Mouse (Mus musculus): ENCODE results near the gene Ppp1r16b.

The Ppp1r16b gene

GRCm38 (mm10) chr2:158692191-158692590 lies 27.0 kb downstream of the Ppp1r16b start:
- DNase-seq, result no peak

DNA sequence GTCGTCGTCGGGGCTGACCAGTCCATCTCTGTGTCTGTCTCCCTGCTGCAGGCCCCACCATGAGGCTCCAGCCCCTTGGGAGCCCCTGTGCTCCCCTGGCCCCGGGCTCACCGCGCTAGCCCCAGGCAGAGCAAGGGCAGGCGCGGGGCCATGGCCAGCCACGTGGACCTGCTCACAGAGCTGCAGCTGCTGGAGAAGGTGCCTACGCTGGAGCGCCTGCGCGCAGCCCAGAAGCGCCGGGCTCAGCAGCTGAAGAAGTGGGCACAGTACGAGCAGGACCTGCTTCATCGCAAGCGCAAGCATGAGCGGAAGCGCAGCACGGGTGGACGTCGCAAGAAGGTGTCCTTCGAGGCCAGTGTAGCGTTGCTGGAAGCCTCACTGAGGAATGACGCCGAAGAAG lies 30.6 kb downstream of the Ppp1r16b start:
- DNase-seq, result no peak

DNA sequence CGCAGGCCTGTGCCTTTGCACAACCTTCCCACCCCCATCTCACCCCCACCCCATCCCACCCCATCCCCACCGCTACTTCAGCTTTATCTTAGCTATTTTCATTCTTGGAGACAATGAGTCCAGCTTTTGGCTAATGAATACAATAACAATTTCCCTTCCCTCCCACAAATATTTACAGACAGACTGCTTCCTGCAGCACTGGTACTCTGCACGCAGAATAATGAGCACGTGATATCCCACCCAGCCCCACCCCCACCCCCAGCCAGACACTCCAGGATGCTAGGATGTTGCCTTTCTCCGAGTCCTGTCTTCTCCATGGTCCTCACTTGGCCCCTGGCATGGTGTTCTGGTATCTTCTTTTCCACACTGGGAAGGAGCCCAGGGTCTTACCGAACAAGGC lies 31.3 kb downstream of the Ppp1r16b start:
- DNase-seq, result no peak

GRCm38 (mm10) chr2:158699908-158700307 lies 34.7 kb downstream of the Ppp1r16b start:
- DNase-seq, result peak; percentile 33 to 67

DNA sequence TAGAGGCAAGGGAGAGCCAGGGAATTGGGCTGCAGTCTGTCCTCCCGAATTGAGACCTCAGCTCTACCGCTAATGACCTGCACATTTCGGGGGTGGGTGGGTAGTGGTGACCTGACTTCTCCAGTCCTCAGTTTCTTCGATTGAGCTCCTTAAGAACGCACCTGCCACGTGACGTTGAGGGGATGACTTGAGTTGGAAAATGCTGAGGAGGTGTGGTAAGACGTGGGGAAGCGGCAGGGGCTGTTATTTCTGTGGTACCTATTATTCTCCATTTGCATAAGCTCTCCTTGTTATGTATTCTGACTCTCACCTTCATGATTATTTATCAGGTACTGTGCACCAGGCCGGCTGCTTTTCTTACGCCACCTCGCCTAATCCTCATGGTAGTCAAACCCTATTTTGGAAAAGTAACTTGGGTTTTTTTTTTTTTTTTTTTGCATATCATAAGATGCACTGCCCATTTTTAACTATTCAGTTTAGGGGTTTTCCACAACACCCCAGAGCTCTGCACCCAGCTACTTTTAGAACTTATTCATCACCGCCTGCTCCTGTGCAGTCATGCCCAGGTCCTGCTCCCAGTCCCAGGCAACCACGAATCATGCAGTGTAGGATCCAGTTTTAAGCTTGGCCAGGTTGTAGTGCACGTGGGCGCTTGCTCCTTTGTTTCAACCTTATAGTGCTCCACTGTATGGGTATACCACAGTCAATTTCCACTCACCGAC lies 35.5 kb downstream of the Ppp1r16b start:
- DNase-seq, result no peak

GRCm38 (mm10) chr2:158701505-158701904 lies 36.3 kb downstream of the Ppp1r16b start:
- DNase-seq, result no peak

DNA sequence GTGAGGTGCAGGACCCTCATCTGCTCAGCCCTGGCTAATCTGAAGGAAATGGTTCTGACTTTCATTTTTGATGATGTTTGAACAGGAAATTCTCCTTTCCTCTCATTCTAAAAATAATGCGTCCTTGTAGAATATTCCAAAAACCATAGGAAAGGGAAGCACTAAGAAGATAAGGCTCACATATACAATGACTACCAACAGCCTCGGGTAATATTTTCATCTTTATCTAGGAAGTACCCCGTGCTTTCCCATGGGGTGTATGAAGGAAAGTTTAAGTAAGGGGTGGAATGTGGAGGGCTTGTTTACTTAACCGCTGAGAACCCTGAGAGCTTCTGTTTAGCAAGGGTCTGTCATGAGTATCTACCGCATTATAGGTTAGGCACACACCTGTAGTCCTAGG lies 37.0 kb downstream of the Ppp1r16b start:
- no peak for DNase-seq

- DNase-seq, result no peak
Observed at GRCm38 (mm10) chr2:158704720-158705119, 39.5 kb downstream of the Ppp1r16b start.

DNA sequence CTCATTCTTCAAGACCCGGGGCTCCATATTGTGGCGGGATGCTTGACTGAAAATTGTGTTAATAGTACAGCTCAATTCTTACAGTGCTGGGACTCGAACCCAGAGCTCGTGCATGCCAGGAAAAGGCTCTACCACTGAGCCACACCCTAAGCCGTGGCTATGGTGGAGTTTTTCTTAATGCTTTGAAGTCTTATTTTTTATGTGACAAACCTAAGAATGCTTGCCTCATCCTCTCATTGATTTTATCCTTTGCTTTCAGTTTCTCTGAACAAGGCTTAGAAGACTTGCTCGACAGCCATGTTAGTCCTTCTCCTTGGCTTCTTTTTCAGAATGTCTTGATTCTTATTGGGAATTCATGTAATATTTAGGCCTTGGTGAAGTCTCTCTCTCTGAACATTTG lies 40.3 kb downstream of the Ppp1r16b start:
- DNase-seq, result no peak

DNA sequence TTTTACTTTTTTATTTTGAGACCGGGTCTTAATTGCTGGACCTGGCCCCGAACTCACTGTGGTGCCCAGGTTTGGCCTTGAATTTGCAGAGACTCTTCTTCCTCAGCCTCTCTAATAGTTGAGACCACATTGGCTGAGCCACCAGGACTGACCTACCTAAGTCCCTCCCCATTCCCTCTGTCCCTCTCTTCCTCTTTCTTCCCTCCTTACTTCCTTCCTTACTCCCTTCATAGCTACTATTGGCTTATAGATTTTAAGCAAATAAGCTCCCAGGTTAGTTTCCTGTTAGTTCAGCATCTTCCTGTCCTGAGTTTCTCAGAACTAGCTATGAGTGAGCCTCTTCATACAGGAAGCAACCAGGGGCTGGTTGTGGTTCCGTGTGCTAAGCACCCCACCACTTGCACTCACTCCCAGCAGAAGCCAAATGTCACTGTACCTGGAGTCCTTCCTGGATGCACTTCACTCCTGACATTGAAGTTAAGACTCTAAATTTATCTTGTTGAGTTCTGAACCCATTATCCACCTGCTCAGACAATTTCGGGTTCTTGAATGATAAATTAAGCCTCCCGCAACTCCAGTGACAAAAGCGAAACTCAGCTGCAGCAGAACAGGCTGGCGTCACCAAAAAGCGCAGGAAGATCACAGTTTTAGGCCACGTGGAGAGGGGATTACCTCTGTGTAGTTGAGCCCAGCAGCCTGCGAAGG lies 41.7 kb downstream of the Ppp1r16b start:
- DNase-seq, result no peak

- DNase-seq, result no peak
Observed at GRCm38 (mm10) chr2:158708121-158708520, 42.9 kb downstream of the Ppp1r16b start.

DNA sequence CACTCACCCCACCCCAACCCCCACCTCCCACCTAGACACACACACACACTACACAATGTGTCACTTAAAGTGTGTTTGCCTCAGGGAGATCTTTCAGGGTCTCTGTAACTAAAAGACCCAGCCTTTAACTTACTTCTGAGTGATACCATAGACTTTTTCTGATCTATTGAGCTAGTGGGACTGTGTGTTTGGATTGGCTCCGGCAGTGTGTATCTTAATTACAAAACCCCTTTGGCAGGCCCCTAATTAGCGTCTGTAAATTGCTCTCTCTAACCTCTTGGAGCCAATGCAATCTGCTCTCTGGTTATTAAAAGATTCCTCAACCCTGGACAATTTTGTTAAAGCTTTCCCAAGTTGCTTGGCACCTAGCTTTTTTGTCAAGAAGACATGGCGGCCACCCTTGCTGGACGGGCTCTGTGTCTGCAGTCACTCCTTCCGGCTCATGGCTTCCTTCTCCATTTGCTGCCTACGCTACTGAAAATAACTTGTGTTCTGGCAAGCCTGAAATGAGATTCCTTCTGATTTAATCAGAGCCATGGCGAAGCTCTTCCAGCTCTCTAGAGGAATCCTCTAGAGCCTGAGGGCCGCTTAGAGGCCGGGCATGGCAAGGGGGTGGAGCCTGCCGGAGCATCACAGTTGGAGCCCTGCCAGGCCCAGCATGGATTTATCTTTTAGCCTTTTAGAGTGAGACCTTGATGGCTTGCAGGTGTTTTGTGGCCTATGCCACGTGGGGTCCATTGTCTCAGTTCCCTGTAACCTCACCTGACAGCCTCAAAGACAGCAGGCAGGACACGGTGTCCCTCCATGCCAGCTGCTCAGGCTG lies 46.9 kb downstream of the Ppp1r16b start:
- DNase-seq, result peak; percentile 38 to 58

GRCm38 (mm10) chr2:158714826-158715225 lies 49.6 kb downstream of the Ppp1r16b start:
- no peak for DNase-seq

DNA sequence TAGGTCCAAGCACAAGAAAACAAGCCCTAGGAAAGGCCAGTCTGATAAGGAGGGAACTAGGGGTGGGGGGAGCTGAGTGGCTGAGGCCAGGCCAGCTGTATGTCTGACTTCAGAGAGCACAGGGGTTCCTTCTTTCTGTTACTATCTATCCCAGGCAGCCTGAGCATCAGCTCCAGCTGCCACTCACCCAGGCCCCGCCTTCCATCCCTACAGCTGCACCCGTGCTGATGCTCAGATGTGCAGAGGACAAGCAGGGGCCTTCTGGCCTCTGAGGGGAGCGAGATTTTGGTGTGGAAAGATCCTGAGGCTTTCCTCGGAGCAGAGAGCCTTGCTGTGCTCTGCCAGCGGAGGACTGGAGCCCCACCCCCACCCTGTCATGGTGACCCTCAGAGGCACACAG lies 50.9 kb downstream of the Ppp1r16b start:
- no peak for DNase-seq

DNA sequence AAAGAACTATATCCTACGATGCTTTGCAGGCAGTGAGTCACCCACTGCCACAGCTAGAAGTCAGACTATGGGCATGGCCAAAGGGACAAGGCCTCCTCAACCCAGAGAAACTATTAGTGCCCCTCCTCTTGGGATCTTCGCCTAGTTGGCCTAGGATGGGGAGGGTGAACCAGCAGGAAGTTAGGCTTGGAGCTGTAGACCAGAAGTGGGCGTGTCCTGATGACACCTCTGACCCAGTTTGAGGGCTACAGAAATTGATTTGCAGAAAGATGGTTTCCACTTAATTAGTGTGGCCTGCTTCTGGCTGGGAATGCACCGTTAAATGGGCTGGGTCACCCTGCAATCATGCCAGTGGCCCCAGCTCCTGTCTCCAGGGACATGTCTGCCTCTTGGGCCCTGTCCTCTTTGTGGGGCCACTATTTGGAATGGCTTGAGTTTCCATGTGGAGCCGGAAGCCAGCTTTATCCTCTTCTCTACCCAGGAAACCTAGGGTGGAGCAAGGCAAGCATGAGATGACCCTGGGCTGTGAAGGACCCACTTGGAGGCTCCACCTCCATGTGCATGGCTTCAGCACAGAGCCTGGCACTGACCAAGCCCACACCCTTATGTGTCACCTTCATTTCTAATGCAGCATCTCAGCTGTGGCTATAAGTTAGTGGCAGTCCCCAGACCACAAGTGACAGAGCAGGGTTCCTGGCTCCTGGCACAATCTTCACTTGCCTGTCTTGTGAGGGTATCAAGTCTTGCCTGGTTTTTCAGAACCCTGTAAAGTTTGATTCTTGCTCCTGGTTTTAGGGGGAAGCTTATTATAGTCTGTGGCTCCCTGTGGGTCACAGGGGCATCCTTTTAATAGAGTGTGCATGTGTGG lies 52.6 kb downstream of the Ppp1r16b start:
- DNase-seq, result peak in 1 of 2 experiments; percentile 66

- DNase-seq, result peak; percentile 74 to 93
Observed at GRCm38 (mm10) chr2:158718816-158719549, 53.8 kb downstream of the Ppp1r16b start.

GRCm38 (mm10) chr2:158720715-158721370 lies 55.6 kb downstream of the Ppp1r16b start:
- peak; percentile 85 to 95 for DNase-seq

GRCm38 (mm10) chr2:158721481-158721880 lies 56.3 kb downstream of the Ppp1r16b start:
- DNase-seq, result peak in 1 of 2 experiments; percentile 66

GRCm38 (mm10) chr2:158722135-158722534 lies 56.9 kb downstream of the Ppp1r16b start:
- DNase-seq, result peak; percentile 42 to 87

DNA sequence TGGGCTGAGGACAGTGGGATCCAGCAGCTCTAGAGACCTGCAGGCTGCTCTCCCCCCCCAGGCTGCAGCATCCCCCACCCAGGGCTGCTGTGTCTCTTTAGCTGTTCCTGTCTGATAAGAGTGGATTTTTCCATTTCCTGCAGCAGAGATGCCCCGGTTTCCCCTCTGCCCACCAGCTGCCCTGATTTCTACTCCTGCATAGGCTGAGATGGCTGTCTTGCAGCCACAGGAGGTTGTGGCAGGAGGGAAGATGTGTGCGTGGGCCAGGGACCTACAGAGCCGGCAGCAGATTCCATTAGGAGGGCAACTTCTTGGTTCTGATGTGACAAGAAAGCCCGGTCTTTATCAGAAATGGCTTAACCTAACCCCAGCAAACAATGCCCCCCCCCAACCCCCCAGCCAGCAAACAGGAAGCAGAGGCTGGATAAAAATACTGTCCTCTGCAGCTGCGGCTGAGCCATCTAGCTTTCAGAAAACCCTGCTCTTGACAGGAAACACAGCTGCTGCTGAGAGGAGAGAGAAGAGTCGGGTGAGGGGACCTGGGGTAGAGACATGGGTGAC lies 57.9 kb downstream of the Ppp1r16b start:
- peak in 1 of 2 experiments; percentile 29 for DNase-seq

DNA sequence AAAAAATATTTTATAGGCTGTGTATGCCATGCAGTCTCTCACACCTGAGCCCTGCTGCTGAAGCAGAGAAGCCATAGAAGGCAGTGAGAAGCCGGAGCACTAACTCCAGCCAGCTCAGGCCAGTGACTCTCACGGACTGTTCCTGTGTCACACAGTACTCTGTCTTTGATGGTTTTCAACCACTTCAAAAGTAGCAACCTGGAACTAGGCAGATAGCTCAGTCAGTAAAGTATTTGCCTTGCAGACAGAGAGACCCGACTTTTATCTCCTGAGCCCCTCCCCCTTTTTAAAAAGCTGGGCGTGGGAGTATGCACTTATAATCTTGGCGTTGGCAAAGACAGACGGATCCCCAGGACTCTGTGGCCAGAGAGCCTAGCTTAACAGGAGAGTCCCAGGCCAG lies 58.6 kb downstream of the Ppp1r16b start:
- no peak for DNase-seq
